Mouse (Mus musculus) cerebral cortex, adult 2 months (tissue): ENCODE results near the gene Macrod1.

ENCODE experiments used
- WGBS: fragments of 180-500 bp; shearing (Covaris S2); methylation state at CpG from one replicate; pipeline ENCODE4 v1.1.7; 2018; 5-methylcytosine and 5-hydroxymethylcytosine counted together

Macrod1 gene

DNA sequence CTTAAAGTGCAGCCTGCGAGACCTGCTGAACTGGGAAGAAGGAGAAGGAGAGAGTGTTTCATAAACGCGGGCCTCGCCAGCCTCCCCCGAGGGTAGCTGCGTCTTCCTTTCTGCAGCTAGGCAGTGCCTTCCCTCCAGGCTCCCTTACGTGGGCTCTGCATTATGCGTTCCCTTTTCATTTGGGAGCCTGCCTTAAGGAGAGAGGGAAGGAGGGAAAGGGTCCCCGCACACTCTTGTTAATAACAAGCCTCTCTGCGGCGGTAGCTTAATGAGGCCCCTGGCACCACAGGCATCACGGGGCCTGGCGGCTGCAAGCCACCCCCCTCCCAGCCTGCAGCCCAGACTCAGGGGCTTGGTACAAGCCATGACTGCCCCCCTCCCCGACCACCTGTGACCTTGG, 57.0 kb downstream of the Macrod1 start:
- WGBS: 47% methylated on average over 14 of the region's 14 CpGs

DNA sequence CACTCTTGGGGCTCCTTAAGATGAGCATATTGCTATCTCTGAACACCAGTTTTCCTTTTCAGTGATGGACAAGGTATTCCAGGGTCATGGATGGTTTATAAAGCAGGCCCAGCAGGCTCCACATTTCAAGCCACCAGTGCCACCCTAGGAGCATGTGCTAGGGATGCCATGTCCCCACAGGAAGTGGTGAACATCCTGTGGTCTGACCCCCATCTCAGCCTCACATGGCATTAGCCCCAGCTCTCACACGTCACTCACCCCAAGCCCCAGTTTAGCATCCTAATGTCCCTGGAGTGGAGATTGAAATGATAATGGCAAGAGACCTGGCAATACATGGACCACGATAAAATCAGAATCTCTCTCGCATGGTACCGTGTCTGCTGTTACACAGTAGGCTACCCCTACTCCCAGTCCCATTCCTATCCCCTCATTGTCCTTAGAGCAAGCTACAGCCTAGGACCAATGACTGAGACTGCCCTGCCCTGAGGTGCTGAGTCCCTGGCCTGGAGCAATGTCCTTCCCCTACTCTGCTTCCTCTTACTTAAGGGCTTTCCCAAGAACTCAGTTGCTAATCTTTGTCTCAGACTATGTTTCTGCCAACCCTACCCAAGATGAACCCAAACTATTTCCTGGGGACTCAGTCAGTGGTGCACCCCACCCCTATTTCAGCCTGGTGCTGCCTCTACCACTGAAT, 59.6 kb downstream of the Macrod1 start:
- 90% methylated on average over 4 of the region's 4 CpGs for WGBS

DNA sequence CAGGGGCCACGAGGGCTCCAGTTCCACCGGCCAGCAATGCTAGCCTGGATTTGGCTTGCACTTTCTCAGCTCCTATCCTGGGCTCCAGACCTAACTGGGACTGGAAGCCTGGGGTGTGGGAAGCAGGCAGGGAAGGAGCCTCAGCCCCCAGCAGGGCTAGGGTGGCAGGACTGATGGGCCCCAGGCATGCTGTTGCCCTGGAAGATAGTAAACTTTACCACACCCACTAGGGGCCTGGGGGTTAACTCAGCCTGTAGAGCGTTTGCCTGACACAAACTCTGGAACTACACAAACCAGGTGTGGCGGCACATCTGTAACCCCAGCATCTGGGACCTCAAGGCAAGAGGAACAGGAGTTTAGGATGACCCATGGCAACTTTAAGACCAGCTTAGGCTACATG, 60.5 kb downstream of the Macrod1 start:
- 74% methylated on average over 4 of the region's 4 CpGs for WGBS

DNA sequence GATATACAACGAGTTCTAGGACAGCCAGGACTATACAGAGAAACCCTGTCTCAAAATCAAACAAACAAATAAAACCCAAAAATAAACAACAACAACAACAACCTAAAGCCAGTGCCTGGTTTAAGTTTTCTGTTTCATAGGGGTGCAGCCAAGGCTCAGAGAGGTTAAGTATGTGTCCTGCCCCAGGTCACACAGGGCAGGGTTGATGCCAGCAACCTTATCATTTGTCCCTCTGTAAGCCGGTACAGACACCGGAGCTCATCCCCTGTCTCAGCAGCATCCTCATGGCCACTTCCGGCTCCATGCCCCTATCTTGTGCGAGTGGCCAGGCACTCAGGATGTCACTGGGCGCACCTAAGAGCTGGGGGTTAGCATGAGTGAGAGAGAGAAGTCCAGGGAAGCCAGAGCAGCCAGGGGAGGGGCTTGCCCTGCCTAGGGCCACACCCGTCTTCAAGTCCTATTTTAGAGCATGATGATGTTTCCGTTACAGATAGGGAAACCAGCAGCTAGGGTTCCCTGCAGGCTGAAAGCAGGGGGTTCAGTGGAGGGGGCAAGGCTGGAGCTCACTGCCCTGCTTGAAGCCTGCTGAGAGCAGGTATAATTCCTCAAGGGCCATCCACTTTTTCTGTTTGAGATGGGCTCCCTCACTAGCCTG, 61.2 kb downstream of the Macrod1 start:
- WGBS: 79% methylated on average over 8 of the region's 8 CpGs

DNA sequence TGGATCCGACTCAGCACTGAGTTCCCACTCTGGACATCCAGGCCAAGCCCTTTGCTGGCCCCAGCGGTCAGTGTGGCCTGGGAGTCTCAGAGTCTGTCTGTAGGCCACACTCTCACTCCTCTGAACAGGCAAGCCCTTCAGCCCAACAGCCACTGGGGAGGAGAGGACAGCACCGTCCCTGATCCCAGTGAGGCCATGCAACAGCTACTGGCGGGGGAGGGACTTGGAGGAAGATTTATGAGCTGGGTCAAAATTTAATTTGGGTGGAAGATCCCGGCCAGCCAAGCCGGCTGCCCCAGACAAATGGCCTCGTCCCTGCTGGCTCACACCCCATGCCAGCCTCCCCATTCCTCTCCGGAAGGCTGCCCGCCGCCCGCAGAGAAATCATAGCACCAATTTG, 64.6 kb downstream of the Macrod1 start:
- WGBS: 72% methylated on average over 11 of the region's 11 CpGs

DNA sequence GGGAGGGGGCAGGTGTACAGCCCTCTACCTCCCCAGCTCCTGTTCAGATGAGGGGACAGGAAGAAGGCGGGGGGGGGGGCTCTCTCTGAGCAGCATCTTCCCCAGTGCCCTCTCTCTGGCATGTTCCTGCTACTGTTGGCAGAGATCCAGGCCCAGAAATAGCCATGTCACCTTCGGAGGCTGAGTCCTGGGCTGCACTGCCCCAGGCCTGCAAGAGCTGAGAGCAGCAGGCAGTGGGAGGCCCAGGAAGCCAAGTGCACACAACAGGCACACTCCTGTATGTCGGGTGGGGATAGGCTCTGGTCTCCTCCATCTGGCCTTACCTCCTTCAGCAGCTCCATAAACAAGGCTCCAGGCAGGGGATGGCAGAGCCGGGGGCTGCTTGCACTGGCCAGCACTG, 65.7 kb downstream of the Macrod1 start:
- WGBS: 34% methylated on average over 4 of the region's 4 CpGs

DNA sequence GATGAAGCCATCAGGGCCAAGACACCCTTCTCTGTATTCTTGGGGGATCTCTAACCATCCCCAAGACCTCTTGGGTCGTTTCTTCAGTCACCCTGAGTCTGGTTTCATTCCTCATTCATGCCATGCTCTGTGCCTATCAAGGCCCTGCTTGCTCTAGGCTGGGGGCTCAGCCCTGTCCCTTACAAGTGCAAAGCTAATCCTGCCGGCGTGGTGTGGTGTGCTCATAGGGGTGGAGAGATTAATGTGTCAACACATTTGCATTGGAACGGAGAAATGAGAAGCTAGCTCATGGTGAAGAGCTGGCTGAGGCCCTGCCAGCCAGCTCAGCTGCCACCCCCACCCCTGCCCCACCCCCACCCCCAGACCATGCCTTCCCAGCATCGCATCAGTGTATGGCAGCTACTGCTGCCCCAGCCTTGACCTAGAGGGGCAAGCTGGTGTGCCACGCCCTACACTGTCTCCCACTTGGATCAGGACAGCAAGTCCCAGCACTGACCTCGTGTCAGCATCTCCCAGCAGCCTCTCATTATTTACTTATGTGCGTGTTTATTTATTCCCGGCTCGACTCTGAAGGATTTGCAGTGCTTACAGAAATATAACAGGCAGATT, 66.2 kb downstream of the Macrod1 start:
- WGBS: 27% methylated on average over 10 of the region's 10 CpGs

DNA sequence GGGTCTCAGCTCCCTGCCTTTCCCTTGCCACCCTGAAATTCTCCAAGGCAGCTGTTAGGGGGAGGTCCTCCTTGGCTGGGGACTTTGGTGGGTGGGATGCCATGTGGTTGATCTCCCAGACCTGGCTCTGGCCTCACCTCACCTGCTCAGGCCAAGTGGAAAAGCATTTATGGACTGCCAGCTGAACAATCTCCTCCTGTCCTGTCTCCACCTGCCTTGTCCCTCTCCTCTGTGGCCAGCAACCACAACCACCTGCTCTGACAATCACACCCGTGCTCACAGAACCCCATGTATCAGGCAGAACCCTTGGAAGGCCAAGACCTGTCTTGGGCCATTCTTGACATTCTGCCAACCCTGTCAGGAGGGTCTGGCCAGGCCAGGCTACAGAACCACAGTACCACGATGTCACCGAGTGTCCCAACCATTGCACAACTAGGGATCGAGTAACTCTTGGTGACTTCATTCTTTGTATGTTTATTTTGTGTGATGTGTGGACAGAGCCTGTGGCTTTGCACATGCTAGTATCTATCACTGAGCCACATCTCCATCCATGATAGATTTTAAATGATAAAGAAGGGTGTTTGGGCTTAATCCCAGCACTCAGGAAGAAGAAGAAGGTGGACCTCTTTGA, 69.0 kb downstream of the Macrod1 start:
- 85% methylated on average over 4 of the region's 4 CpGs for WGBS

DNA sequence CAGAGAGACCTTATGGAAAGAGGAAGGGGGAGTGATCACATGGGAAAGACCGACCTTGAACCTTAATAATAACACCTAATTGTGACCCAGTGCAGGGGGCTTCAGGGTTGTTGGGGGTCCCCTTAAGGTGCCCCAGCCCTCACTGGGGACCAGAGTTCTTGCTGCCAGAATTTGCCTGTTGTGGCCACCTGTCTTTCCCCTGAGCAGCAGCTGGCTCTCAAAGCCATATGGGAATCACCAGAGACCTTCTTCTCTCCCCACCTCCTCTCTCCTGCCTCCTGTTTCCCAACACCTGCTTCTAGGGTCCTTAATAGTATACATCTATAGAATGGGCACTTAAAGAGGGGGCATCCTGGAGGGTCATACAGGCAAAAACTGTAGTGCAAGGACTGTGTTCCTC, 69.6 kb downstream of the Macrod1 start:
- WGBS: 89% methylated on average over 1 of the region's 1 CpGs

DNA sequence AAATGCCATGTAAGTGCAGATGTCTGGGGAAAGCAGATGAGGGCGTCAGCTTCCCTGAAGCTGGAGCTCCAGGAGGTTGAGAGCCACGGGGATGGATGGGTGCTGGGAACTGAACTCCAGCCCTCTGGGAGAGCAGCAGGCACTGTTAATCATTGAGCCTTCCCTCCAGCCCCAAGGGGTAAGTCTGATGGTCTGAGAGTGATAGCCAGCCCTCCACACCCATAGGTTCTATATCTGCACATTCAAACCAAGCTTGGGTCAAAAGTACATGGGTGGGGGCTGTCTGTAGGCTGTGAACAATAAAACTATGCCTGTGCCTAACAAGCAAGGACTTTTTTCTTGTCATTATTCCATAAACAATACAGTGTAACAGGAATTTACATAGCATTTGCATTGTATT, 70.3 kb downstream of the Macrod1 start:
- 95% methylated on average over 2 of the region's 2 CpGs for WGBS

DNA sequence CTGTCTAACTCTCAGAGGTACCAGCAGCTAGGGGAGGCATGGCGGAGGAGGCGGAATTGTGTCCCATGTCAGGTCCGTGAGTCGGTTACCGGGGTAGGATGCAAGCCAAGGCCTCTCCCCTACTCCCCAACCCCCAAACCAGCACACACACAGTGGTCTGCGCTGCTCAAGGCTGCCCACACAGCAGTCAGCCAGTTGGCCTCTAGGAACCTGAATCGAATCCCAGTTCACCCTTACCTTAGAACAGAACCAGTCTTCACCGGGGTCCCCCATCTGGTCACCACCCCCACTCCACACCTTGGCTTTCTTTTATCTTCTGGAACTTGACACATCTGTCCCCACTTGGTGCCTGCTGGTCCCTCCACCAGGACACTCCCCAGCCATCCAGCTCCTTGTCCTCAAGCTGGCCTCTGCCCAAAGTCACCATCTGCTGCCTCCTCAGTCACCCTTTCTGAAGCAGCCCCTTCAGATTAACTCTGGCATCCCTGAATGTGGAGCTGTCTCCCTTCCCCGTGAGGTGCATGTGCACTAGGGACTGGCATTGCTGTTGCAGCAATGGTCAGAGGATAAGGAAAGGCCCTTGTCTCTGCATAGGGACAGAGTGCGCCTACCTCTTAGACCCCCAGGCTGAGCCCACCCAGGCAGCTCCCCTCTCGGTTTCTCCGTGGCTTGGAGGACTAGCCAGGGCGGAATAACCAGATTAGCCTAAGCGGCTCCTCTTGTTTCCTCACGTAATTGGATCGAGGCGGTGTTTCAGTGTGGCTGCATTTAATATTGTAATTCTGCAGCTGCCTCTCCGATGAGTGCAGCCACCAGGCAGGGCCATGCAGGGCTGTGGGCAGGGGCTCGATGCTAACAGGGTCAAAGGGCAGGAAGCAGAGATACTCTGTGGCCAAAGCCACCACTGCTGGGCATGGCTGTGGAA, 72.2 kb downstream of the Macrod1 start:
- WGBS: 61% methylated on average over 19 of the region's 19 CpGs

DNA sequence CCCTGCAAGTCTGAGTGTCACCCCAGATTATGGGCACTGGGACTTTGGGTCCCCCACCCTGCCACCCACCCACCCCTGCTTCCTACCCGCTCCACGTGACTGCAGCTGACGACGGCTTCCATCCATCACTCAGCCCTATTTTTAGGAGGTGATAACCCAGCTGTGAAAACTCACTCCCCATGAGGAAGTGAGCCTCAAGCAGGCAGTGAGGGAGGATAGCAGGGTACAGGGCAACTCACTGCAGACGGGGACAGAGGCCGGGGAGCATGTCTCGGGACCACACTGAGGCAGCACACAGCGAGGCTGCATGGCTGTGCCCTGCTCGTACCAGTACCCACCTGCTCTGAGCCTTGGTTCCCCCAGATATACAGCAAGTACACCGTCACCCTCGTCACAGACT, 73.7 kb downstream of the Macrod1 start:
- 56% methylated on average over 11 of the region's 11 CpGs for WGBS

DNA sequence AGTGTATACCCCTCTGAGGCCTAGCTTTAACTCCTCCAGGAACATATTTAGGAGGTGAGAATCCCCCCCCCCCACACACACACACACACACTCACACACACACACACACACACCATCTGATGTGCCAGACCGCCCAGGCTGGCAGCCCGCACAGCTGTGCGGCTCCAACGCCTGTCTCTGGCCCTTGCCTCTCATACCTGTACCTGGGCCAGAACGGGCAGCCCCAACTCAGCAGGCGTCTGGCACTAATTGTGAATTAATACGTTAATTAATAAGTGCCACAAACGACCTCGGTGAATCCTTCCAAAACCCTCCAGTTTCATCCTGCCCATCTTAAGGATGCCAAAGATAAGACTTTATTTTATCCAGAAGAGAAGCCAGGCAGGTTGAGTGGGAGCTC, 76.8 kb downstream of the Macrod1 start:
- 51% methylated on average over 9 of the region's 9 CpGs for WGBS

DNA sequence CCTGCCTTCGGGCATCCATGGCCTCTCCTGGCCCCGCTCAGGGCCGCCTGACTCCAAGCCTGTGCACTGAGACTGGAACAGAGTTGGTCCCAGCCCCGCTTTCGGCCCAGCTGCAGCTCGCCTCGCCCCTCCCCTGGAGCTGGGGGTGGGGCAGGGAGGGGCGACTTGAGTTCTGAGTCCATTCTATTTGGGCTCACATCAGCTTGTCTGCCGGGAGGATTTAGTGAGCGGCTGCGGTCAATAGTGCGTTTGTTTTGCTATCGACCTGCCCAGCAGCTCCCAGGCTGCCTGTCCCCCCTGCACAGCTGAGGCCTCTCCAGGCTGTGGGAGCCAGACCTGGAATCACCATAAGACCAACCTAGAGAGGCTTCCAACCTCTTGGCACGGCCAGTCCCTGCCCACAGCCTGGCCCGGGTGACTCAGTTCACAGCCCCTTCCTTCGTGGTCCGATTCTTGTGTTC, 78.1 kb downstream of the Macrod1 start:
- 40% methylated on average over 17 of the region's 17 CpGs for WGBS

DNA sequence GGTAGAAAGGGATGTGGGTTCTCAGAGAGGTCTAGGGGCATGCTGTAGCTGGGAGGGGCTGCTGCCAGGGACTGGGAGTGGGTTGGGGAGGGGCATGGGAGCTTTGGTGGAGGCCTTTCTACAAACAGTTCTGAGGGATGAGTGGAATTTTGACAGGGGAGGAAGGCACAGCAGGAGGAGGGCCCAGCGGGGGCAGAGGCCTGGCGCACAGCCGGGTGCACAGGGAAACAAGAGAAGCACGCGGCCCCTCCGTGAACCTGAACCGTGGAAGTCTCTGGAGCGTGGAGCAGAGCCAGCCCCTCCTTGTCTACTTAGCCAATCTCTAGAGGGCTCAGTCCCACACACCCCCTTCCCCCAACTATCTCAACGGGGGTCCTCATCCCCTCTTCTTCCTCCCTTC, 78.9 kb downstream of the Macrod1 start:
- 46% methylated on average over 9 of the region's 9 CpGs for WGBS

DNA sequence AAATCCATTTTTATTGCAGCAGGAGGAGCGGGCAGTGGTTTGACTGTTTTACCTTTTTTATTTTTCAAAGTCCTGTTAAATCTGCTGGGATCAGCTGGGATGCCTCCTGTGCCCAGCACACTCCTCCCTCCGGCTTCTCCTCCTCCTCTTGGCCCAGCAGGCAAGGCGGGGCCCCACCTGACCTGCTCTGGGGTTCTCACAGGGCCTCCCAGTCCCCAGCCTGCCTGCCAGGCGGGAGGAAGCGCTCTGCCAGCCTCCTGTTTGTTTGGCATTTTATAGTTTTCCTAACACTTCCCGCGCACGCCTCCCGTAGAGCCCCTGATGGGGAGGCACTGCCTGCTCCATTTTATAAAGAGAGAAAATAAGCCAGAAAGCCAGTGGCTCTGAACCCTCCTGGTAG, 79.4 kb downstream of the Macrod1 start:
- WGBS: 16% methylated on average over 9 of the region's 9 CpGs

DNA sequence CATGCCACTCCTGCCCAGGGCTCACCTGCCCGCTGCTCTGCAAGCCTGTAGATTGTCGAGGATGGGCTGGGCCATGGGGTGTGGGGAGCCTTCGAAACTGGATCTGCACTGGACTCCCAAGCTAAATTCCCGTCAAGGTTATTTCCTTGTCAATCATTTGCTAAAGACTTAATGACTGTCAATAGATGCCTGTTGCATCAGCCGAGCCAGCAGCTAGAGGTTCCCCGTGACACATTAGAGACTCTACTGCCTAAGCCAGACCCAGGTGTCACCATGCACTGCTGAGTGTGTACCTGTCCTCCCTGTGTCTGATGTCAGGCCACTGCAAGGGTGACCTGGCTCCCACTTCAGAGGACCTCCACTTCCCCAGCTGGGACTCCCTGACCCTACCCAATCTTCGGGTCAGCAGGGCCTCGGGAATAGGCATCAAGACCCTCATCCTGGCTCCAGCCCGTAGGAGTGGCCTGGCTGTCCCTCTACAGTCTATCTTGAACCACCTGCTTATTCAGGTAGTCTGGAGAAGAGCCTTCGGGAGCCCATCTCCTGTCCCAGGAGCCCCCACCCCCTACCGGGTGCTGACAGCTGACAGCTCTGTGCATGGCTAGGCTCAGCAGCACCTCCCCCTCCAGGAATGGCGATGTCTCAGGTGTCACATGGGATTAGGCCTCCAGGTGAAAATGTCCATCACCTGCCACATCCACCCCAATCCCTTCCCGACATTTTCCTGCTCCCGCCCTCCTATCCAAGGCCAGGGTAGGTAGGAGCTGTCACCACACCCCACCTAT, 80.3 kb downstream of the Macrod1 start:
- WGBS: 77% methylated on average over 14 of the region's 14 CpGs

DNA sequence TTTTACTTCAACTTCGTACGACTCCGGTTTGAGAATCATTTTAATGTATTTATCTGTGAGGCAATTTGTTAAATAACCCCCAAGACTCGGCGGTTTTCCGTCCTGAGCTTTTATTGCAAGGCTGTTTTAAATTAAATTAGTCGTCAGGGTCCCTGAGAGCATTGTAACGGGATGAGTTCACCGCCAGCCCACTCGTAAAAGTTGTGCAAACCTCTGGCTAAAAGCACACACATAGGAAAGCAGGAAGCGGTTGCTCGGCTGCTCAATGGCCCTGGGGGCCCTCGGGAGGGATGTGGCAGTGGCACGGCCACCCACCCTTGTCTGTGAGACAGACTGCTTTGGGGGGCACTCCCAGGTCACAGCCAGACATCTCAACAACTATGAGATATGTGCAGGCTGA, 81.7 kb downstream of the Macrod1 start:
- WGBS: 61% methylated on average over 14 of the region's 14 CpGs

DNA sequence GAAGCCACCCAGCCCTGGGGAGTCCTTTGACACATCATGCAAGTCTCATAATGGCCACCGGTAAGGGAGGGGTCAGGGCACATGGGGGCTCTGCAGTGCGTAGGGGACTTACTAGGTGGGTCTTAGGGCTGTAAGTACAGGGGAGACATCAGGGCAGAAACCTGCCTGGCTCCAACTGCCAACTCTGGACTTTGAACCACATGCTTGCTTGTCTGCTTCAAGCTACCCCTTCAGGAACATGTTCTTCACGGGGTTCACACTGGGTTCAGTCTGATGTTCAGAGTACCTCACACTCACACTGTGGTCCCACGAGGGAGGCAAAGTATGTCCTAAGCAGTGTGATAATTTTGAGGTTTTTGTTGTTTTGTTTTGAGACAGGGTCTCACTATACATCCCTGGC, 82.7 kb downstream of the Macrod1 start:
- 70% methylated on average over 4 of the region's 4 CpGs for WGBS

DNA sequence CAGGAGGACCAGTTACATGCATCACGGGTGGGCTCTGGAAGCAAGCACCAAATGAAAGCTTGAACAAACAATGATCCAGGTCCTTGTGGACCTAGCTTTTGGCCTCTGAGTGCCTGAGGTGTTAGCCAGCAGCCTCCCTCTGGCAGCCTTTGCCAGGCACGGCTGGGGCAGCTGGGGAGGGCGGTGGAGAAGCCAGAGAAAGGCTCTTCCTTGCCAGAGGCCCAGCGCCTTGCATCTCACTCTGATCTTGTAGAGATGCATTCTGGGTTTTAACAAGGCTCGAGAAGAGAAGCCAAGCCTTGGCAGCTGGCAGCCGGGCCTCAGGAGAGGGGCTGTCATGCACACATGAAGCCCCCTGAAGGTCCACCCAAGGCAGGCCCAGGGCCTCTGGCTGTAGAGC, 83.8 kb downstream of the Macrod1 start:
- WGBS: 32% methylated on average over 6 of the region's 6 CpGs
